Comparison of ENCODE assay signal across 7 mouse cellular contexts in genomic region chr17:67697461-67697891, GRCm38 (mm10). TPM values are rescaled to one million over a fixed set of nuclear protein-coding genes. Genes with fewer than 3 reads are reported as not detected.
DNase-seq lines count a peak whose midpoint lies in the region; ATAC-seq lines count a peak whose summit lies in the region.

No protein-coding gene starts in this region.

- peaks cover 44% of the 10 kb centered on the region for H3K4me1 ChIP-seq in forebrain, embryonic 13.5 days
- peaks cover 45% of the 10 kb centered on the region for H3K4me1 ChIP-seq in kidney, embryonic 15.5 days
- peaks cover 19% of the 10 kb centered on the region for H3K4me1 ChIP-seq in midbrain, embryonic 14.5 days (ENCODE audit: control insufficient read depth, insufficient read depth, low read length)

- no peaks in the 10 kb centered on the region for H3K36me3 ChIP-seq in forebrain, embryonic 13.5 days (ENCODE audit: poor library complexity, severe bottlenecking)
- H3K36me3 ChIP-seq in kidney, embryonic 15.5 days = no peaks in the 10 kb centered on the region
- H3K36me3 ChIP-seq in midbrain, embryonic 14.5 days (ENCODE audit: control insufficient read depth, insufficient read depth, low read length) = no peaks in the 10 kb centered on the region

- 0 out of 2 replicates have a peak overlapping the region, but pooled peaks have one; percentile 2 for H3K27ac ChIP-seq in forebrain, embryonic 13.5 days
- peak overlapping the region; percentile 82 for H3K27ac ChIP-seq in kidney, embryonic 15.5 days
- H3K27ac ChIP-seq in midbrain, embryonic 14.5 days (replicated peaks; ENCODE audit: low read depth, low read length) = peak overlapping the region; percentile 57

- H3K4me2 ChIP-seq in forebrain, embryonic 13.5 days = peak overlapping the region; percentile 84
- peak overlapping the region; percentile 97 for H3K4me2 ChIP-seq in kidney, embryonic 15.5 days
- H3K4me2 ChIP-seq in midbrain, embryonic 14.5 days (ENCODE audit: low read length) = peak overlapping the region; percentile 98

- ATAC-seq in forebrain, embryonic 13.5 days = peak; percentile 75
- peak; percentile 74 for ATAC-seq in kidney, embryonic 15.5 days (replicated peaks; ENCODE audit: low FRiP score)
- ATAC-seq in midbrain, embryonic 14.5 days (ENCODE audit: low FRiP score, low TSS enrichment) = peak; percentile 71
- no peak for ATAC-seq in activated CD4-positive, CD25-positive, alpha-beta regulatory T cell, adult 4 months

- H3K27me3 ChIP-seq in forebrain, embryonic 13.5 days = 0 out of 2 replicates have a peak, but pooled peaks cover 3% of the 10 kb centered on the region
- peaks cover 17% of the 10 kb centered on the region; the same call in 1 of the 2 replicates for H3K27me3 ChIP-seq in kidney, embryonic 15.5 days
- no peaks in the 10 kb centered on the region for H3K27me3 ChIP-seq in midbrain, embryonic 14.5 days (ENCODE audit: control insufficient read depth, insufficient read depth, low read length)

- peak overlapping the region; percentile 83 for H3K9ac ChIP-seq in forebrain, embryonic 13.5 days
- H3K9ac ChIP-seq in kidney, embryonic 15.5 days = peak overlapping the region; percentile 82
- peak overlapping the region; percentile 81 for H3K9ac ChIP-seq in midbrain, embryonic 14.5 days (replicated peaks; ENCODE audit: low read length)

- peak overlapping the region; percentile 66 for H3K4me3 ChIP-seq in forebrain, embryonic 13.5 days
- H3K4me3 ChIP-seq in kidney, embryonic 15.5 days (replicated peaks) = peak overlapping the region; percentile 87
- H3K4me3 ChIP-seq in midbrain, embryonic 14.5 days (replicated peaks; ENCODE audit: low read depth, low read length) = peak overlapping the region; percentile 78

- no peaks in the 10 kb centered on the region for H3K9me3 ChIP-seq in forebrain, embryonic 13.5 days (replicated peaks)
- H3K9me3 ChIP-seq in kidney, embryonic 15.5 days (replicated peaks) = no peaks in the 10 kb centered on the region
- H3K9me3 ChIP-seq in midbrain, embryonic 14.5 days (ENCODE audit: control insufficient read depth, low read length) = no peaks in the 10 kb centered on the region

- WGBS in forebrain, embryonic 13.5 days = under 1% methylated on average over 29 of the region's 32 CpGs
- under 1% methylated on average over 32 of the region's 32 CpGs for WGBS in kidney, embryonic 15.5 days
- under 1% methylated on average over 30 of the region's 32 CpGs for WGBS in midbrain, embryonic 14.5 days

- peak; percentile 12 for DNase-seq in right cerebral cortex, postnatal 14 days
- no peak for DNase-seq in right cerebral cortex, postnatal 10 days (ENCODE audit: low spot score in 2 of 2)
- peak; percentile 73 for DNase-seq in midbrain, embryonic 14.5 days
- DNase-seq in thymus, adult 18-20 months = no peak

RNA-seq across cellular contexts. Expression of gene Lama1, which starts 0.4 kb away (rescaled TPM):
- 4.7 and 6.7 TPM in 2 replicates for polyA plus RNA-seq in forebrain, embryonic 13.5 days (2015; fragmentation: Nextera tagmentation; extraction: Ambion mirVana)
- 37.6 and 42.1 TPM in 2 replicates for polyA plus RNA-seq in kidney, embryonic 15.5 days (2015; fragmentation: Nextera tagmentation; extraction: Ambion mirVana)
- 3.2 and 10.1 TPM in 2 replicates for polyA plus RNA-seq in midbrain, embryonic 14.5 days (2014; fragmentation: Nextera tagmentation; extraction: Ambion mirVana)
- not detected for polyA plus RNA-seq in activated CD4-positive, CD25-positive, alpha-beta regulatory T cell, adult 4 months (2017; shearing (Covaris generic))

Comparison
In these comparisons a context has a peak if more than half of its experiments do, and no peak if none do; other contexts are left out.
1. DNase-seq: peak in right cerebral cortex, postnatal 14 days (single experiment) and midbrain, embryonic 14.5 days (single experiment); none in right cerebral cortex, postnatal 10 days (0 of 2) and thymus, adult 18-20 months (0 of 2).
2. H3K27ac ChIP-seq: peak in every context shown above with its lines; median percentile 82 in kidney, embryonic 15.5 days; 57 in midbrain, embryonic 14.5 days; 2 in forebrain, embryonic 13.5 days.
3. Peak in every context shown above with its lines, with median percentiles within 50 percentile points of each other: H3K4me2 ChIP-seq, H3K4me3 ChIP-seq and H3K9ac ChIP-seq.